In genomic region chr12:106480281-106481060, GRCm38 (mm10) we compare ENCODE assay signal across 12 mouse cellular contexts.
DNase-seq lines count a peak whose midpoint lies in the region; ATAC-seq lines count a peak whose summit lies in the region.
"Had no signal": no experiment of that assay in that cellular context is flagged by ENCODE, and none has a peak within 500 bp of the region (broad histone marks: within the 10 kb centered on the region; RNA-seq: fewer than 3 reads in every experiment).

No protein-coding gene starts in this region.

- H3K4me3 ChIP-seq in neural tube, embryonic 11.5 days (ENCODE audit: low read depth, low read length) = no peak overlapping the region
- H3K4me3 ChIP-seq in forebrain, embryonic 16.5 days (replicated peaks; ENCODE audit: low read length) = no peak overlapping the region
- no peak overlapping the region for H3K4me3 ChIP-seq in midbrain, embryonic 13.5 days (replicated peaks)
- H3K4me3 ChIP-seq: liver, embryonic 15.5 days had no signal

- 0 out of 2 replicates have a peak, but pooled peaks have one; percentile 24 for ATAC-seq in neural tube, embryonic 11.5 days (ENCODE audit: insufficient read depth, low FRiP score, low TSS enrichment)
- ATAC-seq in forebrain, embryonic 16.5 days = peak; percentile 51
- peak; percentile 60; the same call in 1 of the 2 replicates for ATAC-seq in midbrain, embryonic 13.5 days

- no peak for DNase-seq in neural tube, embryonic 11.5 days (ENCODE audit: low spot score)
- DNase-seq in neural tube, embryonic 10.5 days (ENCODE audit: extremely low spot score, low spot score) = no peak
- no peak for DNase-seq in urinary bladder, postnatal 10 days (ENCODE audit: low spot score)
- DNase-seq in layer of hippocampus, postnatal 14 days (ENCODE audit: low spot score in 2 of 2) = no peak
- DNase-seq in frontal cortex, postnatal 36 days (ENCODE audit: low spot score in 2 of 2) = no peak
- DNase-seq: cerebellum, adult 9-11 months; gastrocnemius, postnatal 25 days; lung, postnatal 14 days had no signal

- peak overlapping the region; percentile 56; the same call in 1 of the 2 replicates for H3K4me2 ChIP-seq in neural tube, embryonic 11.5 days (ENCODE audit: low read depth)
- H3K4me2 ChIP-seq in forebrain, embryonic 16.5 days (ENCODE audit: low read length) = no peak overlapping the region
- H3K4me2 ChIP-seq in midbrain, embryonic 13.5 days (replicated peaks) = no peak overlapping the region; the same call in 1 of the 2 replicates

- 9% methylated on average over 12 of the region's 12 CpGs for WGBS in neural tube, embryonic 11.5 days
- 15% methylated on average over 12 of the region's 12 CpGs for WGBS in forebrain, embryonic 16.5 days
- WGBS in midbrain, embryonic 13.5 days = 12% methylated on average over 12 of the region's 12 CpGs

- H3K9ac ChIP-seq in neural tube, embryonic 11.5 days (ENCODE audit: low read length) = no peak overlapping the region
- no peak overlapping the region; the same call in 1 of the 2 replicates for H3K9ac ChIP-seq in forebrain, embryonic 16.5 days (replicated peaks; ENCODE audit: low read depth, low read length)
- H3K9ac ChIP-seq in midbrain, embryonic 13.5 days (replicated peaks) = no peak overlapping the region
- H3K9ac ChIP-seq: heart, embryonic 13.5 days; liver, embryonic 15.5 days had no signal

- H3K27me3 ChIP-seq in neural tube, embryonic 11.5 days (ENCODE audit: control insufficient read depth, insufficient read depth, low read length) = 0 out of 2 replicates have a peak, but pooled peaks cover 8% of the 10 kb centered on the region
- no peaks in the 10 kb centered on the region for H3K27me3 ChIP-seq in forebrain, embryonic 16.5 days (replicated peaks; ENCODE audit: control insufficient read depth, insufficient read depth, low read length)
- H3K27me3 ChIP-seq in midbrain, embryonic 13.5 days = peaks cover 12% of the 10 kb centered on the region

- no peak overlapping the region for H3K27ac ChIP-seq in neural tube, embryonic 11.5 days (ENCODE audit: low read depth, low read length)
- H3K27ac ChIP-seq in forebrain, embryonic 16.5 days (ENCODE audit: low read length) = peak overlapping the region; percentile 93
- peak overlapping the region; percentile 74 for H3K27ac ChIP-seq in midbrain, embryonic 13.5 days
- H3K27ac ChIP-seq: heart, embryonic 13.5 days; liver, embryonic 15.5 days had no signal

- no peaks in the 10 kb centered on the region for H3K9me3 ChIP-seq in neural tube, embryonic 11.5 days (ENCODE audit: control insufficient read depth, low read length)
- H3K9me3 ChIP-seq in forebrain, embryonic 16.5 days (ENCODE audit: control insufficient read depth, low read length) = no peaks in the 10 kb centered on the region
- H3K9me3 ChIP-seq in midbrain, embryonic 13.5 days = no peaks in the 10 kb centered on the region
- H3K9me3 ChIP-seq: heart, embryonic 13.5 days; liver, embryonic 15.5 days had no signal

- peaks cover 20% of the 10 kb centered on the region for H3K4me1 ChIP-seq in neural tube, embryonic 11.5 days (ENCODE audit: control insufficient read depth, insufficient read depth, low read length)
- peaks cover 53% of the 10 kb centered on the region for H3K4me1 ChIP-seq in forebrain, embryonic 16.5 days (replicated peaks; ENCODE audit: control insufficient read depth, insufficient read depth, low read length)
- H3K4me1 ChIP-seq in midbrain, embryonic 13.5 days (replicated peaks) = peaks cover 65% of the 10 kb centered on the region
- H3K4me1 ChIP-seq: liver, embryonic 15.5 days had no signal

- H3K36me3 ChIP-seq in neural tube, embryonic 11.5 days (ENCODE audit: control insufficient read depth, insufficient read depth, low read length) = no peaks in the 10 kb centered on the region
- no peaks in the 10 kb centered on the region for H3K36me3 ChIP-seq in forebrain, embryonic 16.5 days (ENCODE audit: control insufficient read depth, insufficient read depth)
- H3K36me3 ChIP-seq in midbrain, embryonic 13.5 days = no peaks in the 10 kb centered on the region
- H3K36me3 ChIP-seq: heart, embryonic 13.5 days; liver, embryonic 15.5 days had no signal
